Mouse (Mus musculus): ENCODE results near the gene Lnx2. TPM values are rescaled to one million over a fixed set of nuclear protein-coding genes. Genes with fewer than 3 reads are reported as not detected.

The Lnx2 gene
- polyA plus RNA-seq, 1 experiment from 2014 or later: 3.3 TPM

DNA sequence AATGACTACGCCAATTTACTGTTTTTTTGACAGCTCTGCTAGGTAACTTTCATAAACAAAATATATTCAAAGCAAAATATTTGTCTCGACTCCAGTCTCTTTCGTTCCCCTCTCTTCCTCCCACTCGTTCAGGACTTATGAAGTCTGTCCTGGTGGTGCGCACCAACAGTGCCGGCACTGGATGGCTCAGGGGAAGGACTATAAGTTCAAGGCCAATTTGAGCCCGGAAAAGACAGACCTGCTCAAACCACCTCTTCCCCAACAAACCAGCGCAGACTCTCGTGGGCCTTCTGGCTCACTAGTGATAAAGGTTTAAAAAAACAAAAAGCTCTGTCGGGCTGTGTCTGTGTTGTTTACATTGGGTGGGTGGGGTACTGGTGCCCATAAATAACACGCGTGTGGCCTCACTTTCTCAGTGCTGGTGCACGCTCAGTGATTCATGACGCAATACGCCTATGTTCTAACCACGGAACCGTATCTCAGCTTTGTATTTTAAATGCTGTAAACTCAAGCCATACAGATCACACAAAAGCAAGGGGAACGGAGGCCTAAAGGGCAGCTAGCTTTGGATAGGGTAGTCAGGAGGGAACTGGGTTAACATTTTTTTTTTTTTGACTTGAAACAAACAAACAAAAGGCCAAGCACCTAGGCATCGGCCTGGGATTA, 26.7 kb downstream of the Lnx2 start:
- no peak for ATAC-seq (ENCODE audit: low read depth)
- Histone ChIP-seq H3K9me3 (replicated peaks) (no peaks in the 10 kb centered on the region), H3K27ac (no peak overlapping the region)

DNA sequence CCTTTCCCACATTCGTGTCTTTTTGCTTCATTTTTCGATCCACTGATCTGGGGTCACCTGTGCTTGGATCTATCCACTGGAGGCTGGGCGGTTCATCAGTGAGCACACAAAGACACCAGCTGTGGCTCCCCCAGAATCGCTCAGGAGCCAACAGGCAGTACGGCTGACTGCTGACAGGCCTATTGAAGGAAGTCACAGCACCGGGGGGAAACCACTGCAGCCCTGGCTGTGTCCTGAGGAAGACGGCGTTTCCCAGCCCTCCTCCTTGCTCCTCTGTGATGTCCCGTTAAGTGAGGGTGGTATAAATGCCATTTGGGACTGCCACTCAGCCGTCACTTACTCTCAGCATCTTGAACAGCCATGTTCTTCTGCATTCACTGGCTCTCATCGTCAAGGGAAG, 30.5 kb downstream of the Lnx2 start:
- DNase-seq (no peak), ATAC-seq (ENCODE audit: low read depth) (no peak)
- no peak overlapping the region for H3K27ac ChIP-seq
- H3K4me1 ChIP-seq (replicated peaks): peaks cover 13% of the 10 kb centered on the region
- H3K4me2 ChIP-seq: no peak overlapping the region
- H3K9me3 ChIP-seq (replicated peaks): no peaks in the 10 kb centered on the region
- H3K36me3 ChIP-seq: peaks cover 11% of the 10 kb centered on the region
- WGBS (ENCODE audit: insufficient replicate concordance): 52% methylated on average over 11 of the region's 11 CpGs
- H3K4me3 ChIP-seq (replicated peaks): no peak overlapping the region
- no peaks in the 10 kb centered on the region for H3K27me3 ChIP-seq
- H3K9ac ChIP-seq: no peak overlapping the region

More for the DNA sequence above, 26.7 kb downstream of the Lnx2 start:
- no peak for DNase-seq
- Histone ChIP-seq H3K9ac (no peak overlapping the region), H3K36me3 (no peaks in the 10 kb centered on the region), H3K4me3 (replicated peaks) (no peak overlapping the region), H3K27me3 (no peaks in the 10 kb centered on the region), H3K4me1 (replicated peaks) (peaks cover 41% of the 10 kb centered on the region), H3K4me2 (no peak overlapping the region)
- 55% methylated on average over 19 of the region's 19 CpGs for WGBS (ENCODE audit: insufficient replicate concordance)

DNA sequence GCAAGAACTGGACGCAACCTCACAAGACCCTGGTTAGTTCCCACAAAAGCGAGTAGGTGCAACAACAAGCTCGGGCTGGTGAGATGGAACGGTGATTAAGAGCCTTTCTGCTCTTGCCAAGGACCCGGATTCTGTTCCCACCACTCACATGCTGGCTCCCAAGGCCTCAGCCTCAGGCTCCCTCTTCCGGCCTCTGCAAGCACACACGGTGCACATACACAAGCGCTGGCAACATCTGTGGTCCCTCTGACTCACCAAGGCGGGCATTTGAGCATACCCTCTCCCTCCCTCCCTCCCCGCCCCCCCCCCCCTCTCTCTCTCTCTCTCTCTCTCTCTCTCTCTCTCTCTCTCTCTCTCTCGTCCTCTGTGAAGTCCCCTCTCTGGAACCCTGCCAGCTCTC, 31.1 kb downstream of the Lnx2 start:
- Histone ChIP-seq H3K27me3 (no peaks in the 10 kb centered on the region), H3K4me2 (no peak overlapping the region), H3K36me3 (peaks cover 17% of the 10 kb centered on the region), H3K9me3 (replicated peaks) (no peaks in the 10 kb centered on the region), H3K4me1 (replicated peaks) (peaks cover 8% of the 10 kb centered on the region), H3K9ac (no peak overlapping the region), H3K4me3 (replicated peaks) (no peak overlapping the region), H3K27ac (no peak overlapping the region)
- DNase-seq (no peak), ATAC-seq (ENCODE audit: low read depth) (no peak)
- WGBS (ENCODE audit: insufficient replicate concordance): 74% methylated on average over 10 of the region's 11 CpGs

DNA sequence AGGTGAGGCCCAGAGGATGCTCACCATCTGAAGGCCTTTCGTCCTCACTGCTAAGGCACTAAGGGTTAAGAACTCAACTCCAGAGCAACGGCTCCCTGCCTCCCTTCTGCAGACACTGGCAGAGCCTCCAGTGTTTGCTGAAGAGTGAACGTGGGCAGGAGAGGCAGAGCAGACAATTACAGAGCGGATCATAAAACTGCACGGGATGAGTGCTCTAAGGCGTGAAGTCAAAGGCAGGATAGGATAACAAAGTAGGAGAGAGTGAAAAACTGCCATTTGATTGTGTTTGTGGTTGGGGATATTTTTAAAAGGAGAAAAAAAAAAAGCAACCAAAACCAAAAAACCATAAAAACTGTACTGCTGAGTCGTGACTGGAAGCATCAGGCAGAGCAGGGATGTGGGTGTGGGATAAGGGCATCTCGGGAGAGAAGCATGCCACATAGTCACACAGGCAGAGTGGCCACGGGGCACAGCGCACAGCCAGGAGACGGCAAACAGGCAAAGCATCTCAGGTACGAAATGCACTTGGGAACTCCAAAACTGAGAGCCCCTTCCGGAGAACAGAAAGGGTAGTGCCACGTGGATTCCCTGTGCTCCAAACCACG, 33.0 kb downstream of the Lnx2 start:
- no peak for ATAC-seq (ENCODE audit: low read depth)
- Histone ChIP-seq H3K9me3 (replicated peaks) (no peaks in the 10 kb centered on the region), H3K4me2 (no peak overlapping the region), H3K27me3 (no peaks in the 10 kb centered on the region), H3K4me3 (replicated peaks) (no peak overlapping the region), H3K4me1 (replicated peaks) (peaks cover 8% of the 10 kb centered on the region), H3K9ac (no peak overlapping the region), H3K36me3 (peaks cover 20% of the 10 kb centered on the region), H3K27ac (no peak overlapping the region)
- no peak for DNase-seq
- 71% methylated on average over 15 of the region's 15 CpGs for WGBS (ENCODE audit: insufficient replicate concordance)

DNA sequence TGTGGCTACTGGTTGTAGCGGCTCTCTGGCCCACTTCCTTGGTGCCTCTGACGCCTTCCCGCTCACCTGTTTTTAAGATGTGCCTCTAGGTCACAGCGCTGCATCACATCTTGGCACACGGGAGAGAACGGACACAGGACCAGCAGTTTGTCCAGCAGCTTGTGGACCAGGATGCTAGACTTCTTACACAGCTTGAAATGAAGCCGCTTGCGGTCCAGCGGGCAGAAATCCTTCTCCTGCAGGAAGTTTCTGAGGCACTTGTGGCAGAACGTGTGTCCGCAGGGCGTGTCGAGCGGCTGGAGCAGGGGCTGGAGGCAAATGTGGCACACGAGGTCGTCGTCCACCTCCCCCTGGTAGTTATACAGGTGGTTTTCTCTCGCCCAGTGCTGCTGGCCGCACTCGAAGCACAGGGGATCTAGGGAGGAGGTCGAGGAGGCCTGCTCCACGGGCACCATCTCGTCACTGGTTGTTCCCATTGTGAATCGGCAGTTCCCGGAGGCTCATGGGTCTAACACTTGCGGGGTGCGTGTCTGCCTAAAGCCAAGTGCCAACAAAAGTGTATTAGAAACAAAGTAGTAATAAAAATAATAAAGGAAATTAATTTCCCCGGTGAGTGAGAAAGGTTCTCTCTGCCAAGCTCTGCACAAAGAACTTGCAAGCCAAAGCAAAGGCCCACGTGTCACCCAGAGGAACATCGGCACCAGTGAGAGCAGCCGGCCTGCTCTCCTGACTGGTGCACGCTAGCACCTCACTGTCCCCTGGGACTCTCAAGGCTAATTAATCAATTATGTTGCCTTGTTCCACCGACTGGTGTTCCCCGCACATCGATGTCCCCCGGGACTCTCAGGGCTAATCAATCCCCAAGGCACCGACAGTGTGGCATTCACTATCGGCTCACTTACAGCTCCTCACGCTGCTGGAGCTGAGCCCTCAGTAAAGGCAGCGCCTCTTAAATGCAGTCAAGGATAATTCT, 34.1 kb downstream of the Lnx2 start:
- H3K27me3 ChIP-seq: no peaks in the 10 kb centered on the region
- no peak for DNase-seq
- H3K27ac ChIP-seq: no peak overlapping the region
- no peak for ATAC-seq (ENCODE audit: low read depth)
- WGBS (ENCODE audit: insufficient replicate concordance): 84% methylated on average over 40 of the region's 40 CpGs
- H3K4me3 ChIP-seq (replicated peaks): no peak overlapping the region
- H3K36me3 ChIP-seq: peaks cover 20% of the 10 kb centered on the region
- no peak overlapping the region for H3K9ac ChIP-seq
- H3K9me3 ChIP-seq (replicated peaks): no peaks in the 10 kb centered on the region
- H3K4me1 ChIP-seq (replicated peaks): peaks cover 17% of the 10 kb centered on the region
- no peak overlapping the region for H3K4me2 ChIP-seq

DNA sequence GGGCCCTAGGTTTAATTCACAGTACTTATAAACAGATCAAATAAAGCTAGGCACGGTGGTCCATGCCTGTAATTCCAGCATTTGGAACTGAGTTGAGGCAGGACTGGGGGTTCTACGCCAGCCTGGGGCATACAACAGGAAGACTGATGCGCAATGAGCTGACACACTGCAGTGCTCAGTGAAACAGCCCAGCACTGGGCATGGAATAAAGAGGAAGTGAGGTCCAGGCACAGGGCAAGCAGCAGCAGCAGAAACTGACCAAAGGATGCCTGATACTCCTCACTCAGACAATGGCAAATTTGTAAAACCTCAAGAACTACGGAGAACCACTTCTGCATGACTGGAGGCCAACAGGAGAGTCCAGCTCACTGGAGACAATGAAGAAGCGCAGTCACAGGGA, 37.0 kb downstream of the Lnx2 start:
- H3K4me2 ChIP-seq: no peak overlapping the region
- no peak overlapping the region for H3K9ac ChIP-seq
- 69% methylated on average over 5 of the region's 5 CpGs for WGBS (ENCODE audit: insufficient replicate concordance)
- no peak overlapping the region for H3K4me3 ChIP-seq (replicated peaks)
- peaks cover 17% of the 10 kb centered on the region for H3K4me1 ChIP-seq (replicated peaks)
- DNase-seq: no peak
- H3K9me3 ChIP-seq (replicated peaks): no peaks in the 10 kb centered on the region
- H3K27me3 ChIP-seq: no peaks in the 10 kb centered on the region
- ATAC-seq (ENCODE audit: low read depth): no peak
- H3K36me3 ChIP-seq: peaks cover 20% of the 10 kb centered on the region
- H3K27ac ChIP-seq: no peak overlapping the region

DNA sequence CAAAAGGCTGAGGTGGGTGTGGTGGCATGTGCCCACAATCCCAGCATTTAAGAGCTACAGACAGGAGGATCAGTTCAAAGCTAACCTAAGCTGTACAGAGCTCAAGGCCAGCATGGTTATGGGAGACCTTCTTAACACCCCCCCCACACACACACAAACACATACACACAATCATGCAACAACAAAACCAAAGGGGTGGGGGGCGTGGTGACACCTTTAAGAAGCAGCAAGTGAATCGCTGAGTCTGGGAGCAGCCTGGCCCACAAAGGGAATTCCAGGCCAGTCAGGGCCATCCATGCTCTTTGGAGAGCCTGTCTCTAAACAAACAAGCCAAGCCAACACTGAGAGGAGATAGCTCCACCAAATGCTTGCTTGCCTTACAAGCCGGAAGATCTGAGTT, 38.8 kb downstream of the Lnx2 start:
- H3K4me2 ChIP-seq: no peak overlapping the region
- H3K4me3 ChIP-seq (replicated peaks): no peak overlapping the region
- peak; percentile 18; the same call in 1 of the 2 replicates for ATAC-seq (ENCODE audit: low read depth)
- H3K4me1 ChIP-seq (replicated peaks): peaks cover 17% of the 10 kb centered on the region; the same call in 1 of the 2 replicates
- H3K27ac ChIP-seq: no peak overlapping the region
- no peak for DNase-seq
- H3K9me3 ChIP-seq (replicated peaks): no peaks in the 10 kb centered on the region
- 62% methylated on average over 3 of the region's 3 CpGs for WGBS (ENCODE audit: insufficient replicate concordance)
- no peak overlapping the region for H3K9ac ChIP-seq
- no peaks in the 10 kb centered on the region for H3K27me3 ChIP-seq
- H3K36me3 ChIP-seq: peaks cover 27% of the 10 kb centered on the region

DNA sequence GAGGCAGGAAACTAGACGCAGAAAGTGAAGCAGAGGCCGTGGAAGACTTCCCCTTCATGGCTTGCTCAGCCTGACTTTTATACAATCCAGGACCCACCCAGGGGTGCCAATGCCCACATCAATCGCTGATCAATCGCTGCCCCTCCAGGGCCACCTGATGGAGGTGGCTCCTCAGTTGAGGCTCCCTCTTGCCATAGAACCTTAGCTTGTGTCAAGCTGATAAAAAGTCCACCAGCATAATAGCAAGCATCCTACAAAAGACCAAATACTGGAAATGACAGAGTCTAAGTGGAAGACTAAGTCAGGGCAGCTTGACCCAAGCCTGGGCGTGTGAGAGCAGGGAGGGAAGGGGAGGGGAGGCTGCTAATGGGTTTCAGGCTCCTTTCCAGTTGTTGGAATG, 39.7 kb downstream of the Lnx2 start:
- H3K4me2 ChIP-seq: no peak overlapping the region
- no peak for ATAC-seq (ENCODE audit: low read depth)
- no peak for DNase-seq
- peaks cover 17% of the 10 kb centered on the region; the same call in 1 of the 2 replicates for H3K4me1 ChIP-seq (replicated peaks)
- H3K9me3 ChIP-seq (replicated peaks): no peaks in the 10 kb centered on the region
- H3K9ac ChIP-seq: no peak overlapping the region
- H3K36me3 ChIP-seq: peaks cover 30% of the 10 kb centered on the region
- H3K4me3 ChIP-seq (replicated peaks): no peak overlapping the region
- H3K27me3 ChIP-seq: no peaks in the 10 kb centered on the region
- WGBS (ENCODE audit: insufficient replicate concordance): 70% methylated on average over 5 of the region's 5 CpGs
- H3K27ac ChIP-seq: no peak overlapping the region

DNA sequence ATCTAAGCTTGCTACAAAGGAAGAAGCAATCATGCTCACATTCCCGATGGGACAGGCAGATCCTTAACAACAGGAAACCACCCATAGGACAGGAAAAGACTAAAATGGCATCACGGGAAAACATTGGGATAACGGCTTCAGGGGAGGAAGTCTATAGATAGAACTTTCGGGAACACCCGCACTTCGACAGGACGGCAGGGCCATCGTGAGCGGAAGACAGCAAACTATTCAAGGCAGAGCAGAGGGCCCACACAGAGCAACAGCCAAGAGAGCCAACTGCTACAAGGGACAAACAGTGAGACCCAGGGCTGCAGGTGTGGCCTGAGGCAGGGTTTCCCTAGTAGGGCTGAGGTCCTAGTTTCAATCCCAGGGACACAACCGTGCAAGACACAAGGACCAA, 40.4 kb downstream of the Lnx2 start:
- no peak for DNase-seq
- no peak for ATAC-seq (ENCODE audit: low read depth)
- Histone ChIP-seq H3K36me3 (peaks cover 32% of the 10 kb centered on the region), H3K4me1 (replicated peaks) (peaks cover 17% of the 10 kb centered on the region; the same call in 1 of the 2 replicates), H3K9ac (no peak overlapping the region), H3K27ac (no peak overlapping the region), H3K27me3 (no peaks in the 10 kb centered on the region), H3K9me3 (replicated peaks) (no peaks in the 10 kb centered on the region), H3K4me3 (replicated peaks) (no peak overlapping the region), H3K4me2 (no peak overlapping the region)
- 57% methylated on average over 10 of the region's 10 CpGs for whole genome bisulfite sequencing (ENCODE audit: insufficient replicate concordance)

DNA sequence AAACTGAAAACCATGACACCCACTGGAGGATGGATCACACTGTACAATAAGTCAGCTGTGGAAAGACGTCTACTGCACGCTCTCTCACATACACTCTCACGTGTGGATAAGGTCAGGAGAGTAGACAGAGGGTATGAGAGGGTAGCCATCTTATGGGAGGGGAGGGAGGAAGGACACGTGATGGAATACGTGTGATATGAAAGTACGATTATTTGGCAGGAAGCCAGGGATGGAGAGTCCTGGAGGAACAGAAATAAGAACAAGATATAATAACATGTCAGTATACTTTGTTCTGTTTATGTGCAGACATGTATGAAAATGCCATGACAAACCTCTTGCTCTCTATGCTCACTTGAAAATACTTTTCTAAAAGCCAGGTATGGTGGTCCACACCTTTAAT, 41.1 kb downstream of the Lnx2 start:
- no peak for ATAC-seq (ENCODE audit: low read depth)

DNA sequence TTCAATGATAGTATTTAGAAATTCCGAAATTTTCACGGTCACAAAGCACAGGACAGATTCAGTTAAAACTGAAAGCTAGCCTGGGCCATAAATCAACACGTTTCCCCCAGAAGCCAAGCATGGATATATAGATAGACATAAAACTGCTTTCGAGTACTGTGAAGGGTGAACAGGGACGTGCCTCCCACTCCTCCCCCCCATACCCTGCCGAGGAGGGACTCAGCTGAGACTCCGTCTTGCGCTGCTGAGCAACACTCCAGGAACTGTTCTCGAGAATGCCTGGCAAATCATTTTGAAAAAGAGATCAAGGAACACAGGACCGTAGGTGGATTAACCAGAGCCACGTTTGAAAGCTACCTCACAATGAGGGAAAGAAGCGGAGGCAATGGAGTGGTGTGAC, 42.1 kb downstream of the Lnx2 start:
- H3K27ac ChIP-seq: no peak overlapping the region
- peaks cover 17% of the 10 kb centered on the region; the same call in 1 of the 2 replicates for H3K4me1 ChIP-seq (replicated peaks)
- H3K4me2 ChIP-seq: no peak overlapping the region
- H3K9ac ChIP-seq: no peak overlapping the region
- no peaks in the 10 kb centered on the region for H3K27me3 ChIP-seq
- DNase-seq (no peak), ATAC-seq (ENCODE audit: low read depth) (no peak)
- H3K9me3 ChIP-seq (replicated peaks): no peaks in the 10 kb centered on the region
- peaks cover 26% of the 10 kb centered on the region for H3K36me3 ChIP-seq
- WGBS (ENCODE audit: insufficient replicate concordance): 77% methylated on average over 12 of the region's 12 CpGs
- H3K4me3 ChIP-seq (replicated peaks): no peak overlapping the region

More for the DNA sequence above, 41.1 kb downstream of the Lnx2 start:
- H3K4me2 ChIP-seq: no peak overlapping the region
- H3K36me3 ChIP-seq: peaks cover 25% of the 10 kb centered on the region
- WGBS (ENCODE audit: insufficient replicate concordance): 70% methylated on average over 6 of the region's 6 CpGs
- H3K27ac ChIP-seq: no peak overlapping the region
- H3K4me3 ChIP-seq (replicated peaks): no peak overlapping the region
- no peaks in the 10 kb centered on the region for H3K9me3 ChIP-seq (replicated peaks)
- DNase-seq: no peak
- no peaks in the 10 kb centered on the region for H3K27me3 ChIP-seq
- H3K9ac ChIP-seq: no peak overlapping the region
- H3K4me1 ChIP-seq (replicated peaks): peaks cover 17% of the 10 kb centered on the region; the same call in 1 of the 2 replicates

Data from liver, embryonic 13.5 days (tissue).